Mouse (Mus musculus): Measurements from ENCODE around the gene Ntn1.

- no peak for TF ChIP-seq CTCF (IDR thresholded peaks at IDR 0.05; ENCODE audit: extremely low read depth, insufficient read length, insufficient replicate concordance, low read depth, low read length)
- no peak for TF ChIP-seq POLR2A (IDR thresholded peaks at IDR 0.05; ENCODE audit: low read depth, low read length)
These were observed 199.6 kb downstream of the Ntn1 start for GRCm38 (mm10) chr11:68201063-68201462.

All from small intestine, adult 2 months (tissue).